Mouse (Mus musculus) liver, embryonic 11.5 days (tissue): ENCODE results near the gene Tmem8b. TPM values are rescaled to one million over a fixed set of nuclear protein-coding genes. Genes with fewer than 3 reads are reported as not detected.

Source experiments
- ATAC-seq: fragments of 200-750 bp; cut with Nextera tagmentation; replicated peaks from 2 replicates; pipeline ENCODE4 v1.8.0; 2017; ENCODE audit warnings: moderate number of reproducible peaks, mild to moderate bottlenecking, moderate TSS enrichment, moderate library complexity; ENCODE audit not compliant: low FRiP score
- DNase-seq: peaks from one replicate; pipeline ENCODE4 v3.0.0-alpha.2; 2017; ENCODE audit warnings: low spot score
- H3K27ac ChIP-seq: fragments of 300-500 bp; sonication (generic); 2 replicates; pipeline ENCODE4 v1.5.1; 2014; ENCODE audit warnings: mild to moderate bottlenecking, low read depth, low read length, control low read depth
- H3K27me3 ChIP-seq: fragments of 300-500 bp; sonication (generic); replicated peaks from 2 replicates; pipeline ENCODE4 v1.6.1; 2014; ENCODE audit warnings: low read length, mixed read lengths; ENCODE audit not compliant: control insufficient read depth, insufficient read depth
- H3K36me3 ChIP-seq: fragments of 300-500 bp; sonication (generic); 2 replicates; pipeline ENCODE4 v1.6.1; 2014; ENCODE audit warnings: mild to moderate bottlenecking, low read length, moderate library complexity, mixed read lengths; ENCODE audit not compliant: control insufficient read depth, insufficient read depth
- H3K4me1 ChIP-seq: fragments of 300-500 bp; sonication (generic); replicated peaks from 2 replicates; pipeline ENCODE4 v1.6.1; 2014; ENCODE audit warnings: low read length, mixed read lengths; ENCODE audit not compliant: control insufficient read depth, insufficient read depth
- H3K4me2 ChIP-seq: fragments of 300-500 bp; sonication (generic); 2 replicates; pipeline ENCODE4 v1.6.1; 2014; ENCODE audit warnings: mild to moderate bottlenecking, control low read depth, moderate library complexity
- H3K4me3 ChIP-seq: fragments of 300-500 bp; sonication (generic); 2 replicates; pipeline ENCODE4 v1.5.1; 2014; ENCODE audit warnings: low read depth, low read length, control low read depth
- H3K9ac ChIP-seq: fragments of 300-500 bp; sonication (generic); 2 replicates; pipeline ENCODE4 v1.6.1; 2014; ENCODE audit warnings: low read depth, low read length, control low read depth
- H3K9me3 ChIP-seq: fragments of 300-500 bp; sonication (generic); 2 replicates; pipeline ENCODE4 v1.6.1; 2016; ENCODE audit warnings: low read length, inconsistent platforms, mixed read lengths; ENCODE audit not compliant: control insufficient read depth
- WGBS: fragments of 180-500 bp; shearing (Covaris S2); extraction: QIAGEN DNeasy Blood & Tissue Kit; methylation state at CpG from one replicate; pipeline ENCODE4 v1.1.7; 2014; 5-methylcytosine and 5-hydroxymethylcytosine counted together
- polyA plus RNA-seq: library from polyadenylated mRNA; unstranded; fragments of >200 nt; fragmentation: Nextera tagmentation; extraction: Ambion mirVana; gene quantifications from 2 replicates; pipeline ENCODE4 v1.2.1, GENCODE M21; 2014

Tmem8b gene
- polyA plus RNA-seq, 1 experiment from 2014 or later = 1.1 TPM

DNA sequence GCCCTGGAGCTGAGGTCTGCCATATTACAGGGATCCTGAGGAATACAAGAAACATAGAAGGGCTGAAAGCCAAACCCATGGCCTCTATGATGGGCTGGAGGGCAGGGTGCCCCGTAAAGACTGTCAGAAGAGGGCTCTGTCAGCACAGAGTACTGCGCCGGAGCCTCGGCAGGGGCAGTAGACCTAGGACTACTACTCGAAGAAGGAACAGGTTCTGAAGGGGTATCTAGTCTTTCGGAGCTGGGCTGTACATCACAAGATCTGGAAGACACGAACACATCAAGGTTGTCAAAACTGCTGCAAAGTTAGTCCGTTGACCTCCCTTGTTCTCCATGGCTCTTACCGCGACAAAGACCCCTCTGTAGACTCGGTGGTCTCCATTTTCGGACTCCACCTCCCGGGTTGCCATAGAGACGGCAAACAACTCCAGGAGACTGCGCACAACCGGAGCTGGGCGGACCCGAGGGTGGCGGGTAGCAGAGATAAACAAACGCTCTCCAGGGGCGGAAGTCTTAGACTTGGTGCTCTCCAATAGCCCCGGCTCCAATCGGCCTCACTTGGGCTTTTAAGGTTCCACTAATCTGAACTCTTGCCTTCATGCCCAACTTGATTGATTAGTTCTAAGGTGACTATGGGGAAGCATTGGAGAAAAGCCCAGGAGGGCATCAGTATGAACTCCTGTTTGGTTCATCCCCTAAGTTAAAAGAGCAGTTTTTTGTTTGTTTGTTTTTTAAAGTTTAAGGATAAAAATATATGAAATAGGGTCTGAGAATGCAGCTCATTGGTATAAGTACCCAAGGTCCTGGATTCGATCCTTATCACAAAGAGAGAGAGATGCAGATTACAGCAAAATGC, 15.4 kb upstream of the Tmem8b start, which contains the start of gene Spag8:
TSS of gene Spag8 (minus strand) at position 434 of the 855 bp plus-strand sequence.
- peak; percentile 67 for DNase-seq
- WGBS = 12% methylated on average over 24 of the region's 24 CpGs
- Histone ChIP-seq H3K4me2 (peak within 1 kb of the TSS; percentile 62), H3K9me3 (peaks cover 3% of the 10 kb centered on the region; the same call in 1 of the 2 replicates), H3K27me3 (no peaks in the 10 kb centered on the region), H3K36me3 (peaks cover 8% of the 10 kb centered on the region; the same call in 1 of the 2 replicates), H3K4me1 (peaks cover 5% of the 10 kb centered on the region), H3K9ac (0 out of 2 replicates have a peak within 1 kb of the TSS, but pooled peaks have one; percentile 46), H3K4me3 (peak within 1 kb of the TSS; percentile 41), H3K27ac (no peak within 1 kb of the TSS; the same call in 1 of the 2 replicates)
- ATAC-seq = peak; percentile 56

DNA sequence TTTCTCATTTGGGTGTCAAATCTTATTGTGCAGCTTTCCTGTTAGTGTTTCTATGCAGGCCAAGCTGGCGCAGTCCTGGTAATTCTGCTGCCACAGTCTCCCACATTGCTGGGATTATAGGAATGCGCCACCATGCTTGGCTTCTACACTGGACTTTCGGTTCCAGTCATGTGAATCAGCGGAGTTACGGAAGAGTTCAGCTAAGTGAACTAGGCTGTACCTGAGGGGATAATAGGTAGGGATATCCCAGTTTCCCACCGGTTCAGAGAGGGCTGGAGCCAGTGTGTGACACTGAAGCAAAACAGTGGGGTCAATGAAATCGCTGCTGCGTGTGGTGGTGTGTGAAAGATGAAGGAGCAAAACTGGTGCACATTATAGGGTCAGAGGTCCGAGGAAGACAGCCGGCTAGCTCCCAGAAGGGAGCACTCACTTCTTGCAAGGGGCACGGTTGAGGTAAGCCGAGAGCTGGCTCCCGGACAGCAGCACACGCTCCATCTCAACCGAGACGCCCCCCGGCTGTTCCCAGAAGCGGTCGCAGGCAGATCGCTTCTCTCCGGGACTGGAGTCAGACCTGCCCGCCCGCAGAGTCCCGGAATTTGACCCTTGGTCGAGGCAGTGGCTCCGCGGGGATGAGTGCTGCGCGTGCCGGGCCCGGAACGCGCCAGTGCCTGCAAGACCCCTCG, 13.0 kb upstream of the Tmem8b start:
- H3K4me1 ChIP-seq = peaks cover 5% of the 10 kb centered on the region
- DNase-seq = no peak
- H3K27ac ChIP-seq = peak overlapping the region; percentile 77
- 8% methylated on average over 33 of the region's 34 CpGs for WGBS
- H3K4me2 ChIP-seq = peak overlapping the region; percentile 91
- peak overlapping the region; percentile 96 for H3K9ac ChIP-seq
- H3K36me3 ChIP-seq = no peaks in the 10 kb centered on the region
- ATAC-seq = peak; percentile 33
- no peaks in the 10 kb centered on the region for H3K27me3 ChIP-seq
- H3K9me3 ChIP-seq = no peaks in the 10 kb centered on the region
- peak overlapping the region; percentile 90 for H3K4me3 ChIP-seq

- Histone ChIP-seq H3K9me3 (no peaks in the 10 kb centered on the region), H3K27me3 (peaks cover 3% of the 10 kb centered on the region; the same call in 1 of the 2 replicates), H3K4me3 (peak within 1 kb of the TSS; percentile 90), H3K9ac (peak within 1 kb of the TSS; percentile 96), H3K27ac (peak within 1 kb of the TSS; percentile 77), H3K4me1 (peaks cover 5% of the 10 kb centered on the region), H3K36me3 (no peaks in the 10 kb centered on the region), H3K4me2 (peak within 1 kb of the TSS; percentile 91)
- 2% methylated on average over 34 of the region's 34 CpGs for WGBS
- ATAC-seq = peak; percentile 94
- peak; percentile 91 for DNase-seq
Observed at GRCm38 (mm10) chr4:43656339-43657109, 12.2 kb upstream of the Tmem8b start, which contains the start of gene Hint2. Gene Hint2, minus strand, starts transcription at chr4:43656466.

DNA sequence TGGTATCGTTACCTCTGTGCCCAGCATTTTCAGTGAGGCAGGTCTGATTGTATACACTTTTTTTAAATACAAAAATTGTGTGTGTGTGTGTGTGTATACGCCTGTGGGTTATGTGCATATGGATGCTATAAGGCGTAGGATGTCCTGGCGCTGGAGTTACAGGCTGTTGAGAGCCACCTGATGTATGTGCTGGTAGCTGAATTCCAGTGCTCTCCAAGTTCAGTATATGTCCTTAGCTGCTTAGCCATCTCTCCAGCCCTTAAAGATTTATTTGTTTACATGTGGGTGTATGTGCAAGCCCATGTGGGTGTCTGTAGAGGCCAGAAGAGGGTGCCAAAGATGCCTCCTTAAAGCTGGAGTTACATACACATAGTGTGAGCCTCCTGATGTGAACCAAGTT, 11.6 kb upstream of the Tmem8b start:
- WGBS = 59% methylated on average over 4 of the region's 4 CpGs

DNA sequence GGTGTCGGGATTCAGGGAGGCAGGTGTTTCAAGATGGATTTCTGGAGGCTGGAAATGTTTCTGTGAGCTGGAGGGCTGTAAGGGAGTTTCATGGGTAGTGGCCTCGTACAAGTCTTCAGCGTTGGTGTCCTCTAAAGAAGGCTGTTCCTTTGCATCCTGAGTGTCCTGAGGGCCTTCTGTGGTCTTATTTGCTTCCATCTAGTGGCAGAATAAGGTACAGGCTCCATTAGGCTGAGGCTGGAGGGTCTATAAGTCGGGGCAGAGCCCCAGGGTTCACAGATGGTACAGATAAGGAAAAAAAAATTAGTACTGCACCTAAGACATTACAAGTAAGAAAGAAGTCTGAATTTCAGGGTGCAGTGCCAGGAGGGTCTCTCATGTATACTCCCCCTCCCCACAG, 2.4 kb upstream of the Tmem8b start:
- no peak overlapping the region for H3K4me3 ChIP-seq
- no peak overlapping the region for H3K27ac ChIP-seq
- no peak for DNase-seq
- H3K4me2 ChIP-seq = no peak overlapping the region
- ATAC-seq = no peak
- H3K9ac ChIP-seq = no peak overlapping the region
- WGBS = 18% methylated on average over 4 of the region's 4 CpGs
- H3K27me3 ChIP-seq = peaks cover 35% of the 10 kb centered on the region
- peaks cover 11% of the 10 kb centered on the region for H3K4me1 ChIP-seq
- no peaks in the 10 kb centered on the region for H3K36me3 ChIP-seq
- H3K9me3 ChIP-seq = no peaks in the 10 kb centered on the region

More for the DNA sequence above, 11.6 kb upstream of the Tmem8b start:
- Histone ChIP-seq H3K4me1 (peaks cover 5% of the 10 kb centered on the region), H3K36me3 (no peaks in the 10 kb centered on the region), H3K27me3 (peaks cover 9% of the 10 kb centered on the region), H3K9ac (no peak overlapping the region), H3K4me3 (peak overlapping the region; percentile 90; the same call in 1 of the 2 replicates), H3K9me3 (no peaks in the 10 kb centered on the region), H3K27ac (no peak overlapping the region), H3K4me2 (peak overlapping the region; percentile 91)
- DNase-seq (no peak), ATAC-seq (no peak)

DNA sequence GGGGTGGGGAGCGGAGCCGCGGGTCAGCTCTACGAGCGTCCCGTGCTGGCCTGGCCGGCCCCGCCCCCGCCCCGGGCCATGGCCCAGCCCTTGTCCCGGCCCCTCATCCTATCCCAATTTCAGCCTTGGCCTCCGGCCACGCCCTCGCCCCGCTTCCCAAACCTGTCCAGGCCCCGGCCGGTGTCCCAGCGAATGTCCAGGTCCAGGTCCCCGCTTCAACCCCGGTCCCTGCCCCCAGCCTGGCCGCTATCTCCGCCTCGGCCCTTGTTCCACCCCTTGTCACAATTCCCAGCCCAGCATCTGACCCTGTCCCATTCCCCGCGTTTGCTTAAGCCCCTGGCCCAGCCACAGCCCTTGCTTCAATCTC, 640 bp downstream of the Tmem8b start:
- ATAC-seq = peak; percentile 71
- WGBS = under 1% methylated on average over 25 of the region's 25 CpGs
- no peaks in the 10 kb centered on the region for H3K36me3 ChIP-seq
- H3K9me3 ChIP-seq = no peaks in the 10 kb centered on the region
- peaks cover 16% of the 10 kb centered on the region for H3K27me3 ChIP-seq
- peaks cover 11% of the 10 kb centered on the region for H3K4me1 ChIP-seq
- no peak overlapping the region for H3K27ac ChIP-seq
- no peak for DNase-seq
- H3K4me2 ChIP-seq = peak overlapping the region; percentile 96
- peak overlapping the region; percentile 76 for H3K9ac ChIP-seq
- H3K4me3 ChIP-seq = peak overlapping the region; percentile 83

GRCm38 (mm10) chr4:43672070-43672469, 3.3 kb downstream of the Tmem8b start:
- no peaks in the 10 kb centered on the region for H3K36me3 ChIP-seq
- H3K27ac ChIP-seq = no peak overlapping the region
- H3K9me3 ChIP-seq = no peaks in the 10 kb centered on the region
- H3K27me3 ChIP-seq = 0 out of 2 replicates have a peak, but pooled peaks cover under 1% of the 10 kb centered on the region
- no peak overlapping the region for H3K9ac ChIP-seq
- H3K4me2 ChIP-seq = no peak overlapping the region
- no peak overlapping the region for H3K4me3 ChIP-seq
- DNase-seq = peak; percentile 71
- H3K4me1 ChIP-seq = peaks cover 11% of the 10 kb centered on the region
- 5% methylated on average over 2 of the region's 2 CpGs for WGBS
- ATAC-seq = no peak

GRCm38 (mm10) chr4:43673703-43674102, 4.9 kb downstream of the Tmem8b start:
- H3K4me2 ChIP-seq = no peak overlapping the region
- DNase-seq (no peak), ATAC-seq (no peak)
- H3K4me1 ChIP-seq = peaks cover 8% of the 10 kb centered on the region
- H3K27ac ChIP-seq = no peak overlapping the region
- no peak overlapping the region for H3K4me3 ChIP-seq
- H3K9ac ChIP-seq = no peak overlapping the region
- no peaks in the 10 kb centered on the region for H3K27me3 ChIP-seq
- 67% methylated on average over 8 of the region's 8 CpGs for WGBS
- no peaks in the 10 kb centered on the region for H3K9me3 ChIP-seq
- no peaks in the 10 kb centered on the region for H3K36me3 ChIP-seq
